Mouse (Mus musculus) stomach, postnatal 0 days (tissue): Measurements from ENCODE around the gene Fubp1.

ENCODE experiments used
- CTCF ChIP-seq: IDR thresholded peaks from 2 replicates; pipeline ENCODE4 v1.5.1; 2016; ENCODE audit warnings: antibody characterized with exemption, low read depth, mild to moderate bottlenecking, moderate library complexity
- EP300 ChIP-seq: optimal IDR thresholded peaks from 2 replicates; pipeline ENCODE3; 2016; ENCODE audit warnings: antibody characterized with exemption

DNA sequence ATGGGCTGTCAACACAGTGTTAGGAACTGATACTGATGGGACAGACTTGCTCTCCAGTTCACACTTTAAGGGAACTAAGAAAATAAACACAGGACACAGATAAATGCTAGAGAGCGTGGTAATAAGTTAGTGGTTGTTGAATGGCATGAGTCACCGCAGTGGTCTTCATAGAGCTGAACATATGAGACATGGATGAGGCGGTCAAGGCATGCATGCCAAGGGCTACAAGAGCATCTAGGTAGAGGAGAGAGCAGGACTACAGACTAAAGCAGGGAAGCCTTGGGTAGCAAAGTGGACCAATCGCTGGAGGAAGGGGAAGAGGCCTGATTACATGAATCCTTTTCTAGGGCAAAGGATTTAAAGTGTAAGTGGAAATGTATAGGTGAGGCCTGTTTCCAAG is 3.1 kb upstream of the Fubp1 start:
- no peak for TF ChIP-seq CTCF
- TF ChIP-seq EP300, result no peak
